In genomic region chr14:77670945-77671344, GRCm38 (mm10) we compare ENCODE assay signal across 10 mouse cellular contexts.
A peak's percentile ranks its signal among the peaks of the same experiment; 100 is the strongest.
DNase-seq lines count a peak whose midpoint lies in the region; ATAC-seq and TF ChIP-seq lines count a peak whose summit lies in the region.
"Had no signal": no experiment of that assay in that cellular context is flagged by ENCODE, and none has a peak within 500 bp of the region (broad histone marks: within the 10 kb centered on the region; RNA-seq: fewer than 3 reads in every experiment).

No protein-coding gene starts in this region.

- WGBS in midbrain, postnatal 0 days, result 85% methylated on average over 5 of the region's 5 CpGs
- WGBS in midbrain, embryonic 16.5 days, result 88% methylated on average over 5 of the region's 5 CpGs

- H3K9me3 ChIP-seq in midbrain, postnatal 0 days (ENCODE audit: low read length), result no peaks in the 10 kb centered on the region
- H3K9me3 ChIP-seq in midbrain, embryonic 16.5 days (replicated peaks; ENCODE audit: control insufficient read depth, low read length, poor library complexity, severe bottlenecking), result no peaks in the 10 kb centered on the region
- H3K9me3 ChIP-seq: embryonic facial prominence, embryonic 12.5 days had no signal

- no peak overlapping the region for H3K4me2 ChIP-seq in midbrain, postnatal 0 days (ENCODE audit: low read depth, low read length, poor library complexity, severe bottlenecking)
- H3K4me2 ChIP-seq in midbrain, embryonic 16.5 days (ENCODE audit: low read length), result no peak overlapping the region
- H3K4me2 ChIP-seq: embryonic facial prominence, embryonic 12.5 days; lung, embryonic 14.5 days had no signal

- no peaks in the 10 kb centered on the region for H3K27me3 ChIP-seq in midbrain, postnatal 0 days (ENCODE audit: insufficient read depth, low read length)
- no peaks in the 10 kb centered on the region for H3K27me3 ChIP-seq in midbrain, embryonic 16.5 days (ENCODE audit: control insufficient read depth, insufficient read depth, low read depth, low read length)
- H3K27me3 ChIP-seq: embryonic facial prominence, embryonic 12.5 days had no signal

- no peak; the same call in 1 of the 2 replicates for ATAC-seq in midbrain, postnatal 0 days (ENCODE audit: low FRiP score)
- ATAC-seq in midbrain, embryonic 16.5 days, result no peak
- ATAC-seq in megakaryocyte-erythroid progenitor cell, adult 5-6 weeks (replicated peaks; ENCODE audit: low FRiP score, low TSS enrichment, poor library complexity, severe bottlenecking), result peak; percentile 99
- no peak for ATAC-seq in megakaryocyte, adult 5-6 weeks (ENCODE audit: poor library complexity, severe bottlenecking)

- no peak for TF ChIP-seq CTCF in midbrain, postnatal 0 days (IDR thresholded peaks at IDR 0.05)

- peak; percentile 44 for DNase-seq in adrenal gland, postnatal 25 days
- no peak for DNase-seq in adrenal gland, adult 18-20 months (ENCODE audit: low spot score in 2 of 2)
- peak; percentile 48 for DNase-seq in midbrain, postnatal 0 days (ENCODE audit: low spot score)
- peak; percentile 58 for DNase-seq in gastrocnemius, adult 18-20 months (ENCODE audit: low spot score)
- DNase-seq in thymus, postnatal 0 days (ENCODE audit: low spot score), result no peak
- DNase-seq: lung, embryonic 14.5 days had no signal

- no peak overlapping the region for H3K4me3 ChIP-seq in midbrain, postnatal 0 days (ENCODE audit: low read depth, low read length)
- no peak overlapping the region for H3K4me3 ChIP-seq in midbrain, embryonic 16.5 days (ENCODE audit: low read depth, low read length)
- H3K4me3 ChIP-seq: embryonic facial prominence, embryonic 12.5 days had no signal

- no peaks in the 10 kb centered on the region for H3K36me3 ChIP-seq in midbrain, postnatal 0 days (ENCODE audit: insufficient read depth, low read length)
- H3K36me3 ChIP-seq in midbrain, embryonic 16.5 days (ENCODE audit: control insufficient read depth, insufficient read depth, low read length), result no peaks in the 10 kb centered on the region
- H3K36me3 ChIP-seq: embryonic facial prominence, embryonic 12.5 days had no signal

- no peak overlapping the region for H3K27ac ChIP-seq in midbrain, postnatal 0 days (ENCODE audit: low read depth, low read length)
- no peak overlapping the region for H3K27ac ChIP-seq in midbrain, embryonic 16.5 days (ENCODE audit: low read length)
- H3K27ac ChIP-seq: embryonic facial prominence, embryonic 12.5 days had no signal

- no peak overlapping the region for H3K9ac ChIP-seq in midbrain, postnatal 0 days (replicated peaks; ENCODE audit: low read length, poor library complexity, severe bottlenecking)
- H3K9ac ChIP-seq in midbrain, embryonic 16.5 days (ENCODE audit: low read depth, low read length), result no peak overlapping the region
- H3K9ac ChIP-seq: embryonic facial prominence, embryonic 12.5 days; lung, embryonic 14.5 days had no signal

- H3K4me1 ChIP-seq in midbrain, postnatal 0 days (ENCODE audit: insufficient read depth, low read length), result no peaks in the 10 kb centered on the region; the same call in 1 of the 2 replicates
- H3K4me1 ChIP-seq in midbrain, embryonic 16.5 days (ENCODE audit: control insufficient read depth, insufficient read depth, low read length), result peaks cover 15% of the 10 kb centered on the region

Comparison
In these comparisons a context has a peak if more than half of its experiments do, and no peak if none do; other contexts are left out.
1. DNase-seq: peak in adrenal gland, postnatal 25 days (single experiment), midbrain, postnatal 0 days (single experiment) and gastrocnemius, adult 18-20 months (single experiment); none in adrenal gland, adult 18-20 months (0 of 2) and thymus, postnatal 0 days (single experiment).